Mouse (Mus musculus) limb, embryonic 12.5 days (tissue): ENCODE results near the gene Spz1. TPM values are rescaled to one million over a fixed set of nuclear protein-coding genes. Genes with fewer than 3 reads are reported as not detected.

Source experiments
- ATAC-seq: fragments of 200-750 bp; cut with Nextera tagmentation; 2 replicates; pipeline ENCODE4 v1.8.0; 2017; ENCODE audit warnings: low read depth, moderate TSS enrichment; ENCODE audit not compliant: insufficient number of reproducible peaks, insufficient read depth, low FRiP score, low TSS enrichment
- H3K27ac ChIP-seq: fragments of 300-500 bp; sonication (generic); 2 replicates; pipeline ENCODE4 v1.5.1; 2016; ENCODE audit warnings: mild to moderate bottlenecking, moderate library complexity
- H3K27me3 ChIP-seq: fragments of 300-500 bp; sonication (generic); 2 replicates; pipeline ENCODE4 v1.6.1; 2016; ENCODE audit warnings: mild to moderate bottlenecking, moderate library complexity
- H3K36me3 ChIP-seq: fragments of 300-500 bp; sonication (generic); 2 replicates; pipeline ENCODE4 v1.6.1; 2016; ENCODE audit warnings: mild to moderate bottlenecking, moderate library complexity
- H3K4me1 ChIP-seq: fragments of 300-500 bp; sonication (generic); replicated peaks from 2 replicates; pipeline ENCODE4 v1.6.1; 2016
- H3K4me2 ChIP-seq: fragments of 300-500 bp; sonication (generic); 2 replicates; pipeline ENCODE4 v1.6.1; 2016; ENCODE audit warnings: mild to moderate bottlenecking, moderate library complexity
- H3K4me3 ChIP-seq: fragments of 300-500 bp; sonication (generic); replicated peaks from 2 replicates; pipeline ENCODE4 v1.5.1; 2016; ENCODE audit warnings: mild to moderate bottlenecking
- H3K9ac ChIP-seq: fragments of 300-500 bp; sonication (generic); replicated peaks from 2 replicates; pipeline ENCODE4 v1.6.1; 2016; ENCODE audit warnings: mild to moderate bottlenecking, moderate library complexity
- H3K9me3 ChIP-seq: fragments of 300-500 bp; sonication (generic); 2 replicates; pipeline ENCODE4 v1.6.1; 2016; ENCODE audit warnings: mild to moderate bottlenecking, moderate library complexity
- WGBS: fragments of 180-500 bp; shearing (Covaris S2); methylation state at CpG from one replicate; pipeline ENCODE4 v1.1.7; 2016; 5-methylcytosine and 5-hydroxymethylcytosine counted together
- polyA plus RNA-seq: library from polyadenylated mRNA; unstranded; fragments of >200 nt; fragmentation: Nextera tagmentation; extraction: Ambion mirVana; gene quantifications from 2 replicates; pipeline ENCODE4 v1.2.1, GENCODE M21; 2016

The Spz1 gene
- polyA plus RNA-seq, 1 experiment from 2014 or later, result not detected

- Histone ChIP-seq H3K4me2 (no peak overlapping the region), H3K27ac (no peak overlapping the region), H3K4me1 (peaks cover 14% of the 10 kb centered on the region), H3K4me3 (no peak overlapping the region), H3K9ac (no peak overlapping the region), H3K27me3 (no peaks in the 10 kb centered on the region), H3K36me3 (no peaks in the 10 kb centered on the region), H3K9me3 (no peaks in the 10 kb centered on the region)
- no peak for ATAC-seq
- 23% methylated on average over 6 of the region's 6 CpGs for WGBS
Measured at GRCm38 (mm10) chr13:92594481-92594880, 18.5 kb upstream of the Spz1 start.

- no peaks in the 10 kb centered on the region for H3K9me3 ChIP-seq
- H3K27ac ChIP-seq, result no peak overlapping the region
- H3K4me2 ChIP-seq, result no peak overlapping the region
- ATAC-seq, result no peak
- no peaks in the 10 kb centered on the region for H3K27me3 ChIP-seq
- H3K36me3 ChIP-seq, result no peaks in the 10 kb centered on the region
- H3K4me3 ChIP-seq, result no peak overlapping the region
- peaks cover 14% of the 10 kb centered on the region for H3K4me1 ChIP-seq
- no peak overlapping the region for H3K9ac ChIP-seq
- 22% methylated on average over 3 of the region's 3 CpGs for WGBS
Measured at GRCm38 (mm10) chr13:92593731-92594396, 17.9 kb upstream of the Spz1 start.

GRCm38 (mm10) chr13:92592786-92593635, 17.0 kb upstream of the Spz1 start:
- no peak overlapping the region for H3K9ac ChIP-seq
- no peak overlapping the region for H3K4me2 ChIP-seq
- H3K9me3 ChIP-seq, result no peaks in the 10 kb centered on the region
- no peak overlapping the region for H3K4me3 ChIP-seq
- H3K4me1 ChIP-seq, result peaks cover 14% of the 10 kb centered on the region
- no peaks in the 10 kb centered on the region for H3K27me3 ChIP-seq
- 26% methylated on average over 12 of the region's 12 CpGs for WGBS
- H3K27ac ChIP-seq, result no peak overlapping the region
- no peaks in the 10 kb centered on the region for H3K36me3 ChIP-seq
- no peak for ATAC-seq

- Histone ChIP-seq H3K4me2 (no peak overlapping the region), H3K36me3 (no peaks in the 10 kb centered on the region), H3K9me3 (no peaks in the 10 kb centered on the region), H3K4me1 (peaks cover 14% of the 10 kb centered on the region), H3K4me3 (no peak overlapping the region), H3K27me3 (no peaks in the 10 kb centered on the region), H3K27ac (no peak overlapping the region), H3K9ac (no peak overlapping the region)
- WGBS, result 62% methylated on average over 5 of the region's 5 CpGs
- no peak for ATAC-seq
Measured at GRCm38 (mm10) chr13:92592268-92592785, 16.4 kb upstream of the Spz1 start.

GRCm38 (mm10) chr13:92591225-92591624, 15.3 kb upstream of the Spz1 start:
- no peak overlapping the region for H3K9ac ChIP-seq
- no peaks in the 10 kb centered on the region for H3K9me3 ChIP-seq
- no peak overlapping the region for H3K27ac ChIP-seq
- no peaks in the 10 kb centered on the region for H3K27me3 ChIP-seq
- ATAC-seq, result no peak
- 54% methylated on average over 3 of the region's 3 CpGs for WGBS
- H3K4me3 ChIP-seq, result no peak overlapping the region
- no peak overlapping the region for H3K4me2 ChIP-seq
- no peaks in the 10 kb centered on the region for H3K36me3 ChIP-seq
- peaks cover 14% of the 10 kb centered on the region for H3K4me1 ChIP-seq

- H3K4me3 ChIP-seq, result no peak overlapping the region
- no peaks in the 10 kb centered on the region for H3K27me3 ChIP-seq
- H3K9me3 ChIP-seq, result no peaks in the 10 kb centered on the region
- no peak overlapping the region for H3K27ac ChIP-seq
- H3K36me3 ChIP-seq, result no peaks in the 10 kb centered on the region
- no peak overlapping the region for H3K4me2 ChIP-seq
- no peak for ATAC-seq
- no peak overlapping the region for H3K9ac ChIP-seq
- peaks cover 10% of the 10 kb centered on the region for H3K4me1 ChIP-seq
Measured at GRCm38 (mm10) chr13:92589255-92589654, 13.3 kb upstream of the Spz1 start.

- Histone ChIP-seq H3K9me3 (no peaks in the 10 kb centered on the region), H3K36me3 (no peaks in the 10 kb centered on the region), H3K4me3 (no peak overlapping the region), H3K9ac (no peak overlapping the region), H3K27ac (no peak overlapping the region), H3K4me2 (no peak overlapping the region), H3K27me3 (no peaks in the 10 kb centered on the region), H3K4me1 (0 out of 2 replicates have a peak, but pooled peaks cover 6% of the 10 kb centered on the region)
- no peak for ATAC-seq
- 60% methylated on average over 3 of the region's 3 CpGs for WGBS
Measured at GRCm38 (mm10) chr13:92588704-92589103, 12.7 kb upstream of the Spz1 start.

GRCm38 (mm10) chr13:92584094-92584717, 8.2 kb upstream of the Spz1 start:
- Histone ChIP-seq H3K9ac (no peak overlapping the region), H3K36me3 (no peaks in the 10 kb centered on the region), H3K4me2 (no peak overlapping the region), H3K4me1 (no peaks in the 10 kb centered on the region), H3K27ac (no peak overlapping the region), H3K27me3 (no peaks in the 10 kb centered on the region), H3K9me3 (no peaks in the 10 kb centered on the region), H3K4me3 (no peak overlapping the region)
- no peak for ATAC-seq
- 80% methylated on average over 8 of the region's 8 CpGs for WGBS

- no peak overlapping the region for H3K9ac ChIP-seq
- H3K27me3 ChIP-seq, result peaks cover 11% of the 10 kb centered on the region; the same call in 1 of the 2 replicates
- no peak overlapping the region for H3K27ac ChIP-seq
- H3K9me3 ChIP-seq, result no peaks in the 10 kb centered on the region
- 37% methylated on average over 10 of the region's 10 CpGs for WGBS
- no peaks in the 10 kb centered on the region for H3K36me3 ChIP-seq
- no peak for ATAC-seq
- H3K4me2 ChIP-seq, result no peak overlapping the region
- H3K4me3 ChIP-seq, result no peak overlapping the region
- H3K4me1 ChIP-seq, result no peaks in the 10 kb centered on the region
Measured at GRCm38 (mm10) chr13:92580220-92581043, 4.5 kb upstream of the Spz1 start.

- H3K4me3 ChIP-seq, result no peak overlapping the region
- H3K9ac ChIP-seq, result no peak overlapping the region
- H3K36me3 ChIP-seq, result no peaks in the 10 kb centered on the region
- ATAC-seq, result no peak
- no peaks in the 10 kb centered on the region for H3K4me1 ChIP-seq
- no peaks in the 10 kb centered on the region; the same call in 1 of the 2 replicates for H3K9me3 ChIP-seq
- no peak overlapping the region for H3K4me2 ChIP-seq
- H3K27me3 ChIP-seq, result peaks cover 19% of the 10 kb centered on the region; the same call in 1 of the 2 replicates
- 75% methylated on average over 4 of the region's 4 CpGs for WGBS
- no peak overlapping the region for H3K27ac ChIP-seq
Measured at GRCm38 (mm10) chr13:92578210-92578609, 2.2 kb upstream of the Spz1 start.
